Mouse (Mus musculus) forebrain, embryonic 12.5 days (tissue): Measurements from ENCODE around the gene Adam33. TPM values are rescaled to one million over a fixed set of nuclear protein-coding genes. Genes with fewer than 3 reads are reported as not detected.

Experiments
- microRNA-seq: library from miRNA; unstranded; fragments of <30 nt; microRNA quantifications from one replicate; pipeline ENCODE4, GENCODE M21; 2017
- polyA plus RNA-seq: library from polyadenylated mRNA; unstranded; fragments of >200 nt; fragmentation: Nextera tagmentation; extraction: Ambion mirVana; gene quantifications from 2 replicates; pipeline ENCODE4 v1.2.1, GENCODE M21; 2016

The Adam33 gene
- polyA plus RNA-seq, 1 experiment from 2014 or later: 1.5 TPM

Small RNA genes lying within 50 kb of the gene (microRNA-seq; reads per million reads assigned to microRNA genes)
- gene Mir6973b: not detected

Other genes with a start within 250 kb of the Adam33 start
- gene 4930402H24Rik, start 157.4 kb downstream of the Adam33 start, polyA plus RNA-seq: 78.6 and 79.5 TPM in 2 replicates
- gene Atrn, start 157.3 kb downstream of the Adam33 start, polyA plus RNA-seq: 11.8 and 11.9 TPM in 2 replicates
- 6.0 and 7.6 TPM in 2 replicates for gene Gfra4, start 20.7 kb downstream of the Adam33 start, polyA plus RNA-seq
- 0.06 and 0.09 TPM in 2 replicates for gene Siglec1, start 23.0 kb upstream of the Adam33 start, polyA plus RNA-seq
- gene Hspa12b, start 63.5 kb upstream of the Adam33 start, polyA plus RNA-seq: 4.5 and 5.2 TPM in 2 replicates
- gene Gm11037, start 69.7 kb upstream of the Adam33 start, polyA plus RNA-seq: not detected in 2 replicates
- gene 1700037H04Rik, start 96.3 kb upstream of the Adam33 start, polyA plus RNA-seq: 104 TPM in 2 replicates
- 15.3 and 16.2 TPM in 2 replicates for gene Cenpb, start 116.3 kb upstream of the Adam33 start, polyA plus RNA-seq
- 73.1 and 81.9 TPM in 2 replicates for gene Cdc25b, start 123.1 kb upstream of the Adam33 start, polyA plus RNA-seq
- 10.2 and 12.1 TPM in 2 replicates for gene Spef1, start 123.5 kb upstream of the Adam33 start, polyA plus RNA-seq
- gene Ap5s1, start 143.3 kb upstream of the Adam33 start, polyA plus RNA-seq: 29.1 and 30.0 TPM in 2 replicates
- gene Mavs, start 170.2 kb upstream of the Adam33 start, polyA plus RNA-seq: 11.3 and 13.2 TPM in 2 replicates
- gene Pank2, start 198.7 kb upstream of the Adam33 start, polyA plus RNA-seq: 58.5 and 70.4 TPM in 2 replicates